Mouse (Mus musculus) liver, embryonic 16.5 days (tissue): ENCODE results near the gene Serpina3a. TPM values are rescaled to one million over a fixed set of nuclear protein-coding genes. Genes with fewer than 3 reads are reported as not detected.
A peak's percentile ranks its signal among the peaks of the same experiment; 100 is the strongest.

Experiments
- ATAC-seq: fragments of 200-750 bp; cut with Nextera tagmentation; 2 replicates; pipeline ENCODE4 v1.8.0; 2017; ENCODE audit warnings: low read depth, mild to moderate bottlenecking, moderate number of reproducible peaks, moderate library complexity
- H3K27ac ChIP-seq: fragments of 300-500 bp; sonication (generic); 2 replicates; pipeline ENCODE4 v1.5.1; 2014; ENCODE audit warnings: mild to moderate bottlenecking, low read length
- H3K27me3 ChIP-seq: fragments of 300-500 bp; sonication (generic); 2 replicates; pipeline ENCODE4 v1.6.1; 2014; ENCODE audit warnings: low read depth, low read length, mixed read lengths; ENCODE audit not compliant: control insufficient read depth, insufficient read depth
- H3K36me3 ChIP-seq: fragments of 300-500 bp; sonication (generic); 2 replicates; pipeline ENCODE4 v1.6.1; 2014; ENCODE audit warnings: mild to moderate bottlenecking; ENCODE audit not compliant: control insufficient read depth, insufficient read depth
- H3K4me1 ChIP-seq: fragments of 300-500 bp; sonication (generic); 2 replicates; pipeline ENCODE4 v1.6.1; 2014; ENCODE audit warnings: low read depth, low read length, mixed read lengths; ENCODE audit not compliant: control insufficient read depth
- H3K4me2 ChIP-seq: fragments of 300-500 bp; sonication (generic); 2 replicates; pipeline ENCODE4 v1.6.1; 2014; ENCODE audit warnings: low read depth, low read length, mixed read lengths
- H3K4me3 ChIP-seq: fragments of 300-500 bp; sonication (generic); 2 replicates; pipeline ENCODE4 v1.5.1; 2014; ENCODE audit warnings: low read depth, mild to moderate bottlenecking, low read length
- H3K9ac ChIP-seq: fragments of 300-500 bp; sonication (generic); 2 replicates; pipeline ENCODE4 v1.6.1; 2014; ENCODE audit warnings: low read depth, low read length
- H3K9me3 ChIP-seq: fragments of 300-500 bp; sonication (generic); replicated peaks from 2 replicates; pipeline ENCODE4 v1.6.1; 2016; ENCODE audit warnings: low read length; ENCODE audit not compliant: control insufficient read depth
- WGBS: fragments of 180-500 bp; shearing (Covaris S2); extraction: QIAGEN DNeasy Blood & Tissue Kit; methylation state at CpG from one replicate; pipeline ENCODE4 v1.1.7; 2014; ENCODE audit not compliant: insufficient replicate concordance; 5-methylcytosine and 5-hydroxymethylcytosine counted together
- polyA plus RNA-seq: library from polyadenylated mRNA; unstranded; fragments of >200 nt; fragmentation: Nextera tagmentation; extraction: Ambion mirVana; gene quantifications from 2 replicates; pipeline ENCODE4 v1.2.1, GENCODE M21; 2015

The Serpina3a gene
- polyA plus RNA-seq, 1 experiment from 2014 or later: not detected

- H3K4me2 ChIP-seq: no peak overlapping the region
- no peaks in the 10 kb centered on the region; the same call in 1 of the 2 replicates for H3K4me1 ChIP-seq
- ATAC-seq: no peak
- no peak overlapping the region for H3K4me3 ChIP-seq
- no peaks in the 10 kb centered on the region for H3K36me3 ChIP-seq
- H3K9ac ChIP-seq: no peak overlapping the region
- H3K27me3 ChIP-seq: no peaks in the 10 kb centered on the region
- no peak overlapping the region for H3K27ac ChIP-seq
- H3K9me3 ChIP-seq: no peaks in the 10 kb centered on the region
- WGBS: 56% methylated on average over 1 of the region's 1 CpGs
Measured at GRCm38 (mm10) chr12:104091303-104091702, 21.2 kb upstream of the Serpina3a start.

- Histone ChIP-seq H3K4me1 (no peaks in the 10 kb centered on the region; the same call in 1 of the 2 replicates), H3K36me3 (no peaks in the 10 kb centered on the region), H3K4me3 (no peak within 1 kb of the TSS), H3K27me3 (no peaks in the 10 kb centered on the region), H3K9me3 (no peaks in the 10 kb centered on the region), H3K9ac (no peak within 1 kb of the TSS), H3K4me2 (no peak within 1 kb of the TSS), H3K27ac (no peak within 1 kb of the TSS)
- 72% methylated on average over 6 of the region's 6 CpGs for WGBS
- no peak for ATAC-seq
Measured at GRCm38 (mm10) chr12:104100768-104101167, 11.8 kb upstream of the Serpina3a start, which contains the start of gene Serpina5. Gene Serpina5, plus strand, starts transcription at chr12:104101113.

- peak overlapping the region; percentile 59; the same call in 1 of the 2 replicates for H3K27ac ChIP-seq
- peak; percentile 66 for ATAC-seq
Measured at GRCm38 (mm10) chr12:104105847-104106246, 6.7 kb upstream of the Serpina3a start.

GRCm38 (mm10) chr12:104106919-104107318, 5.6 kb upstream of the Serpina3a start:
- Histone ChIP-seq H3K27ac (peak overlapping the region; percentile 59), H3K9me3 (no peaks in the 10 kb centered on the region), H3K4me2 (no peak overlapping the region), H3K4me1 (peaks cover 4% of the 10 kb centered on the region; the same call in 1 of the 2 replicates), H3K9ac (no peak overlapping the region), H3K4me3 (no peak overlapping the region), H3K36me3 (no peaks in the 10 kb centered on the region), H3K27me3 (no peaks in the 10 kb centered on the region)
- ATAC-seq: peak; percentile 83

More at GRCm38 (mm10) chr12:104105847-104106246, 6.7 kb upstream of the Serpina3a start:
- no peaks in the 10 kb centered on the region for H3K27me3 ChIP-seq
- peaks cover 4% of the 10 kb centered on the region; the same call in 1 of the 2 replicates for H3K4me1 ChIP-seq
- H3K4me2 ChIP-seq: no peak overlapping the region
- no peaks in the 10 kb centered on the region for H3K36me3 ChIP-seq
- no peak overlapping the region for H3K4me3 ChIP-seq
- no peak overlapping the region for H3K9ac ChIP-seq
- H3K9me3 ChIP-seq: no peaks in the 10 kb centered on the region

GRCm38 (mm10) chr12:104108507-104108906, 4.0 kb upstream of the Serpina3a start:
- Histone ChIP-seq H3K27ac (peak overlapping the region; percentile 41; the same call in 1 of the 2 replicates), H3K36me3 (no peaks in the 10 kb centered on the region), H3K4me1 (peaks cover 4% of the 10 kb centered on the region; the same call in 1 of the 2 replicates), H3K4me2 (no peak overlapping the region), H3K9me3 (no peaks in the 10 kb centered on the region), H3K9ac (no peak overlapping the region), H3K4me3 (no peak overlapping the region), H3K27me3 (no peaks in the 10 kb centered on the region)
- peak; percentile 56 for ATAC-seq
- 44% methylated on average over 2 of the region's 2 CpGs for WGBS

- Histone ChIP-seq H3K4me3 (no peak overlapping the region), H3K4me1 (no peaks in the 10 kb centered on the region), H3K27me3 (no peaks in the 10 kb centered on the region), H3K27ac (no peak overlapping the region), H3K4me2 (no peak overlapping the region), H3K36me3 (no peaks in the 10 kb centered on the region), H3K9me3 (no peaks in the 10 kb centered on the region), H3K9ac (no peak overlapping the region)
- 35% methylated on average over 3 of the region's 3 CpGs for WGBS
- ATAC-seq: no peak
Measured at GRCm38 (mm10) chr12:104114921-104115579, 2.5 kb downstream of the Serpina3a start.

GRCm38 (mm10) chr12:104123097-104123496, 10.6 kb downstream of the Serpina3a start:
- ATAC-seq: no peak
- Histone ChIP-seq H3K27ac (no peak overlapping the region), H3K4me2 (no peak overlapping the region), H3K9me3 (no peaks in the 10 kb centered on the region), H3K4me1 (no peaks in the 10 kb centered on the region), H3K36me3 (no peaks in the 10 kb centered on the region), H3K27me3 (no peaks in the 10 kb centered on the region), H3K4me3 (no peak overlapping the region), H3K9ac (no peak overlapping the region)
- WGBS: 29% methylated on average over 1 of the region's 1 CpGs

- no peak overlapping the region for H3K4me2 ChIP-seq
- no peaks in the 10 kb centered on the region for H3K4me1 ChIP-seq
- H3K27me3 ChIP-seq: no peaks in the 10 kb centered on the region
- 60% methylated on average over 2 of the region's 2 CpGs for WGBS
- no peak overlapping the region for H3K27ac ChIP-seq
- H3K9me3 ChIP-seq: no peaks in the 10 kb centered on the region
- ATAC-seq: no peak
- H3K36me3 ChIP-seq: no peaks in the 10 kb centered on the region
- H3K9ac ChIP-seq: no peak overlapping the region
- H3K4me3 ChIP-seq: no peak overlapping the region
Measured at GRCm38 (mm10) chr12:104123996-104124395, 11.5 kb downstream of the Serpina3a start.

- Histone ChIP-seq H3K9ac (no peak overlapping the region), H3K36me3 (no peaks in the 10 kb centered on the region), H3K27ac (no peak overlapping the region), H3K27me3 (no peaks in the 10 kb centered on the region), H3K4me2 (no peak overlapping the region), H3K4me1 (no peaks in the 10 kb centered on the region), H3K4me3 (no peak overlapping the region), H3K9me3 (no peaks in the 10 kb centered on the region)
- WGBS: 65% methylated on average over 5 of the region's 5 CpGs
- no peak for ATAC-seq
Measured at GRCm38 (mm10) chr12:104125021-104125560, 12.6 kb downstream of the Serpina3a start.
